Mouse (Mus musculus) CH12.LX (cell line): ENCODE results near the gene Mrps2. TPM values are rescaled to one million over a fixed set of nuclear protein-coding genes. Genes with fewer than 3 reads are reported as not detected.
"Not testable (repeated sequence)": the region's sequence is repeated elsewhere in the genome, so short reads cannot be mapped to it uniquely, and the experiment has no call there.

ENCODE experiments used
- DNase-seq: peaks from one replicate; pipeline ENCODE4 v3.0.0-alpha.2; 2013; ENCODE audit errors: extremely low read depth
- H3K27ac ChIP-seq: 2 replicates; pipeline ENCODE4 v1.5.1; 2012; ENCODE audit warnings: low read depth, mild to moderate bottlenecking, control low read depth, moderate library complexity; ENCODE audit not compliant: insufficient read depth
- H3K27me3 ChIP-seq: replicated peaks from 2 replicates; pipeline ENCODE3; 2012; ENCODE audit warnings: inconsistent platforms
- H3K36me3 ChIP-seq, 2 experiments: replicated peaks in 1 of 2; 2 replicates each; pipeline versions ENCODE3 to v1.6.1; 2012; ENCODE audit warnings: inconsistent platforms in 1 of 2, low read length in 1 of 2, mild to moderate bottlenecking in 1 of 2, mixed read lengths in 1 of 2, moderate library complexity in 1 of 2; ENCODE audit not compliant: control insufficient read depth in 1 of 2, insufficient read depth in 1 of 2
- H3K4me1 ChIP-seq, 2 experiments: 2 replicates each; pipeline ENCODE4 v1.6.1; 2012; ENCODE audit warnings: inconsistent platforms in 1 of 2, moderate library complexity in 1 of 2; ENCODE audit not compliant: insufficient read depth in 2 of 2, control insufficient read depth in 1 of 2
- H3K4me2 ChIP-seq: 2 replicates; pipeline ENCODE4 v1.6.1; 2012; ENCODE audit warnings: low read depth, mild to moderate bottlenecking, control low read depth; ENCODE audit not compliant: poor library complexity, insufficient read depth, severe bottlenecking
- H3K4me3 ChIP-seq, 3 experiments: fragments of 150-350 bp in 1 of 3; sonication (generic) in 1 of 3; replicated peaks in 1 of 3; 2 replicates each; pipeline versions ENCODE3 to v1.5.1; 2011 to 2012; ENCODE audit warnings: low read depth in 2 of 3, low read length in 2 of 3, mild to moderate bottlenecking in 2 of 3, moderate library complexity in 2 of 3, control low read depth in 1 of 3, improper control_type of control experiment in 1 of 3, inconsistent platforms in 1 of 3, mixed read lengths in 1 of 3; ENCODE audit not compliant: poor library complexity in 1 of 3
- H3K79me2 ChIP-seq: replicated peaks from 2 replicates; pipeline ENCODE4 v1.6.1; 2012; ENCODE audit warnings: mild to moderate bottlenecking, moderate library complexity; ENCODE audit not compliant: control insufficient read depth, poor library complexity, insufficient read depth, severe bottlenecking; ENCODE audit errors: extremely low read depth
- H3K9ac ChIP-seq: 2 replicates; pipeline ENCODE4 v1.6.1; 2012; ENCODE audit warnings: low read depth, mild to moderate bottlenecking, control low read depth, moderate library complexity; ENCODE audit not compliant: insufficient read depth
- H3K9me3 ChIP-seq: replicated peaks from 2 replicates; pipeline ENCODE3; 2012; ENCODE audit warnings: low read length, inconsistent platforms, mixed read lengths
- CHD1 ChIP-seq: IDR thresholded peaks from 2 replicates; pipeline ENCODE4 v1.6.1; 2012; ENCODE audit warnings: low read depth, low read length, improper control_type of control experiment, inconsistent platforms
- CHD2 ChIP-seq: IDR thresholded peaks from 2 replicates; pipeline ENCODE4 v1.6.1; 2011; ENCODE audit warnings: low read length, improper control_type of control experiment
- CTCF ChIP-seq, 2 experiments: IDR thresholded peaks in 1 of 2; conservative IDR thresholded peaks in 1 of 2; 2 replicates each; pipeline ENCODE4 v1.5.1; 2011 to 2012; ENCODE audit warnings: low read depth in 2 of 2, low read length in 2 of 2, improper control_type of control experiment in 1 of 2, inconsistent platforms in 1 of 2, mild to moderate bottlenecking in 1 of 2, moderate library complexity in 1 of 2
- HCFC1 ChIP-seq: IDR thresholded peaks from 2 replicates; pipeline ENCODE4 v1.6.1; 2012; ENCODE audit warnings: low read depth, mild to moderate bottlenecking, inconsistent platforms, low read length, improper control_type of control experiment
- IRF4 ChIP-seq: IDR thresholded peaks from 2 replicates; pipeline ENCODE4 v1.6.1; 2014; ENCODE audit warnings: low read depth, mild to moderate bottlenecking, inconsistent platforms, low read length, improper control_type of control experiment
- KAT2A ChIP-seq: IDR thresholded peaks from 2 replicates; pipeline ENCODE4 v1.6.1; 2012; ENCODE audit warnings: low read length, improper control_type of control experiment, inconsistent platforms; ENCODE audit not compliant: insufficient replicate concordance
- MYC ChIP-seq: IDR thresholded peaks from 2 replicates; pipeline ENCODE4 v1.6.1; 2011; ENCODE audit warnings: low read depth, mild to moderate bottlenecking, improper control_type of control experiment, low read length
- POLR2A ChIP-seq: IDR thresholded peaks from 2 replicates; pipeline ENCODE4 v1.6.1; 2011; ENCODE audit warnings: low read depth, mild to moderate bottlenecking, improper control_type of control experiment, low read length
- POLR2AphosphoS2 ChIP-seq: IDR thresholded peaks from 2 replicates; pipeline ENCODE4 v1.6.1; 2011; ENCODE audit warnings: low read depth, low read length, improper control_type of control experiment
- RAD21 ChIP-seq: IDR thresholded peaks from 2 replicates; pipeline ENCODE4 v1.6.1; 2011; ENCODE audit warnings: low read depth, mild to moderate bottlenecking, low read length, improper control_type of control experiment, moderate library complexity
- RCOR1 ChIP-seq: conservative IDR thresholded peaks from 2 replicates; pipeline ENCODE4 v1.6.1; 2012; ENCODE audit warnings: low read depth, mild to moderate bottlenecking, inconsistent platforms, low read length, improper control_type of control experiment
- USF2 ChIP-seq: conservative IDR thresholded peaks from 2 replicates; pipeline ENCODE4 v1.6.1; 2011; ENCODE audit warnings: low read depth, low read length, improper control_type of control experiment
- ZKSCAN1 ChIP-seq: IDR thresholded peaks from 2 replicates; pipeline ENCODE4 v1.6.1; 2012; ENCODE audit warnings: low read depth, inconsistent platforms, low read length, improper control_type of control experiment, borderline replicate concordance
- ZNF384 ChIP-seq: IDR thresholded peaks from 2 replicates; pipeline ENCODE4 v1.6.1; 2012; ENCODE audit warnings: low read depth, low read length, improper control_type of control experiment, inconsistent platforms
- dilution Hi-C: fragments of 300-500 bp; cut with MboI; formaldehyde crosslinking; loops from 2 replicates; pipeline ENCODE4 v1.14.3; 2020; ENCODE audit warnings: low sequenced_read_pairs; ENCODE audit not compliant: extremely low pct_unique_long_range_greater_than_20kb, extremely low pct_ligation_motif_present
- in situ Hi-C: fragments of 300-500 bp; cut with MboI; formaldehyde crosslinking; loops from 3 replicates; pipeline ENCODE4 v1.14.3; 2019; ENCODE audit warnings: low sequenced_read_pairs, low pct_ligation_motif_present, low pct_unique_long_range_greater_than_20kb, mixed read lengths
- polyA plus RNA-seq: library from polyadenylated mRNA; unstranded; fragments of >175 nt; gene quantifications from 2 replicates; pipeline ENCODE4 v1.2.1, GENCODE M21; 2012; ENCODE audit warnings: low read depth; ENCODE audit not compliant: insufficient read length
- total RNA-seq, 2 experiments: library from RNA; depleted of rRNA; stranded (reverse); fragments of 300-350 nt in 1 of 2; fragments of >200 nt in 1 of 2; gene quantifications; 2 replicates each; pipeline ENCODE4 v1.2.3; 2012 to 2014

Mrps2 gene
- total and polyA plus RNA-seq, 3 experiments: 21.3 to 78.5 (median 46.6) TPM

GRCm38 (mm10) chr2:28469461-28469860, 1.6 kb downstream of the Mrps2 start:
- dilution Hi-C loops: no loop called here
- peaks cover 18 to 42% of the 10 kb centered on the region in 2 experiments for H3K36me3 ChIP-seq
- H3K27me3 ChIP-seq: peaks cover 26% of the 10 kb centered on the region
- TF ChIP-seq CHD2 (no peak), USF2 (no peak), RAD21 (no peak), ZNF384 (no peak), KAT2A (no peak), POLR2AphosphoS2 (no peak)
- H3K9me3 ChIP-seq: peaks cover 2% of the 10 kb centered on the region
- no peak overlapping the region for H3K9ac ChIP-seq
- peaks cover 11 to 21% of the 10 kb centered on the region in 2 experiments for H3K4me1 ChIP-seq
- H3K27ac ChIP-seq: no peak overlapping the region
- no peak overlapping the region for H3K4me2 ChIP-seq
- no peak for DNase-seq
- H3K4me3 ChIP-seq: no peak overlapping the region
- in situ Hi-C loops: no loop called here
- H3K79me2 ChIP-seq: peaks cover 14% of the 10 kb centered on the region

- H3K27ac ChIP-seq: no peak overlapping the region
- DNase-seq: no peak
- peaks cover 14% of the 10 kb centered on the region for H3K79me2 ChIP-seq
- peaks cover 11 to 21% of the 10 kb centered on the region in 2 experiments for H3K4me1 ChIP-seq
- H3K27me3 ChIP-seq: peaks cover 14% of the 10 kb centered on the region
- in situ Hi-C loops: no loop called here
- no peak overlapping the region for H3K4me2 ChIP-seq
- dilution Hi-C loops: no loop called here
- H3K4me3 ChIP-seq: no peak overlapping the region
- TF ChIP-seq POLR2A (no peak), CTCF (conservative IDR thresholded peaks at IDR 0.05 in 1 of 2, IDR thresholded peaks at IDR 0.05 in 1 of 2; ENCODE audit: low read depth in 2 of 2, low read length in 2 of 2) (no peak), HCFC1 (no peak), ZKSCAN1 (no peak), POLR2AphosphoS2 (no peak), IRF4 (no peak), MYC (no peak), RCOR1 (no peak), CHD1 (no peak)
- no peak overlapping the region for H3K9ac ChIP-seq
- H3K9me3 ChIP-seq: peaks cover 2% of the 10 kb centered on the region
- H3K36me3 ChIP-seq: peaks cover 18 to 42% of the 10 kb centered on the region in 2 experiments
Measured at GRCm38 (mm10) chr2:28470591-28470990, 2.7 kb downstream of the Mrps2 start.

GRCm38 (mm10) chr2:28472011-28472410, 4.1 kb downstream of the Mrps2 start:
- Histone ChIP-seq H3K79me2 (peaks cover 14% of the 10 kb centered on the region), H3K36me3 (peaks cover 18 to 42% of the 10 kb centered on the region in 2 experiments), H3K4me1 (peaks cover 8 to 15% of the 10 kb centered on the region in 2 experiments)
- H3K9me3 ChIP-seq, DNase-seq, H3K27me3 ChIP-seq, H3K27ac ChIP-seq, in situ Hi-C loops, dilution Hi-C loops, H3K9ac ChIP-seq, H3K4me2 ChIP-seq, H3K4me3 ChIP-seq: not testable (repeated sequence)
